Mouse (Mus musculus) retina, postnatal 1 day (tissue): ENCODE results near the gene Trim30b.
"Not testable (repeated sequence)": the region's sequence is repeated elsewhere in the genome, so short reads cannot be mapped to it uniquely, and the experiment has no call there.

ENCODE experiments used
- DNase-seq: peaks from one replicate; pipeline ENCODE4 v3.0.0-alpha.2; 2012

Trim30b gene

DNA sequence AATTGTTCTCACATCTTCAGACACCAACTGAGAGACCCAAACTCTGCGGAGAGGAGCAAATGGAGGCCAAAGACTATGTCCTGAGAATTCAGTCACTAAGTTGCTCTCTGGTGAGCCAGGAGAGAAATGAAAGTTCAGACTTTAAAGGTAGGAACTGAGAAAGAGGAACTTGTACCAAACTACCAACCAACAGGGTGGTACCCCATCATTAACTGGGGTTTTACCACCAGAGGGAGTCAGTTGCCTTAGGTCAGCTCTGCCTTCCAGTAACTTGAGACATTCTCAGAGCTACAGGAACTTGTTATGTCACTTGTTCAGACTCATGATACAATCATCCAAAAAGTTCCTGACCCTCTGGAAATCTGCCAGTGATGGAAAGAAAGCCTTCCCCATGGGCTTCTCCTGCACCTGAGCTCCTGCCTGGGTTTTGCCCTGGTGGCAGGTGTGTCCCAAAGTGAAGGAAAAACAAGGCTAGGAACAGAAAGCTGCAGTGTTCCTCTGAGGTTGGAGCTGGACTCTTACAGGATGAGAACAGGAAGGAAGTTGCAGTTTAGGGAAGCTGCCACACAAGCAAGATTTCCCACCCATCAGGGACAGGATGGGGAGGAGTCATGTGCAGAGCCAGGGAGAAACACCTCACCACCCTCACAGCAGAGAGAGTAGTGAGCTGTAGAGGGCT, at the start of gene Trim30b:
TSS of gene Trim30b (minus strand) at position 149 of the 679 bp plus-strand sequence.
- DNase-seq = no peak

- DNase-seq = no peak
These were observed 34.8 kb upstream of the Trim30b start for GRCm38 (mm10) chr7:104404460-104404950.

GRCm38 (mm10) chr7:104401140-104401539, 31.5 kb upstream of the Trim30b start:
- DNase-seq = no peak

- no peak for DNase-seq
These were observed 31.0 kb upstream of the Trim30b start, which contains the start of gene Trim30c for GRCm38 (mm10) chr7:104400698-104401097. Gene Trim30c (minus strand): TSS chr7:104400837.

GRCm38 (mm10) chr7:104398492-104398891, 28.8 kb upstream of the Trim30b start:
- DNase-seq = no peak

GRCm38 (mm10) chr7:104366339-104366738, 3.3 kb downstream of the Trim30b start:
- DNase-seq = no peak

DNA sequence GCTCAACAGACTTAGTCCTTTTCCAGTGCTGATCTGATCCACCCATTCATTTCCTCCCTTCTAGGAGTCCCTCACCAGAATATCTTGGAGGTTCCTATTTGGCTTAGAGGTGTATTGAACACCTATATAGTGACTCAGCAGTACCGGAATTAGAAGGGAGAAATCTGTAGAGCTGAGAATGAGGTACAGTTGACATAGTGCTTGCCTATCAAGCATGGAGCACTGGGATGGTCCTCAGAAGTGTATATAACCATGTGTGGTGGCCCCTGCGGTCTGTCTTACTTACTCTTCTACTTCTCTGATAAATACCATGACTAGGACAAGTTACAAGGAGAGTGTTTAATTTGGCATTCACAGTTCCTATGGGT, 16.1 kb downstream of the Trim30b start:
- no peak for DNase-seq

GRCm38 (mm10) chr7:104352717-104353599, 16.7 kb downstream of the Trim30b start, which contains the start of gene Trim12c:
Gene Trim12c (minus strand): TSS chr7:104353362.
- DNase-seq = peak; percentile 82

DNA sequence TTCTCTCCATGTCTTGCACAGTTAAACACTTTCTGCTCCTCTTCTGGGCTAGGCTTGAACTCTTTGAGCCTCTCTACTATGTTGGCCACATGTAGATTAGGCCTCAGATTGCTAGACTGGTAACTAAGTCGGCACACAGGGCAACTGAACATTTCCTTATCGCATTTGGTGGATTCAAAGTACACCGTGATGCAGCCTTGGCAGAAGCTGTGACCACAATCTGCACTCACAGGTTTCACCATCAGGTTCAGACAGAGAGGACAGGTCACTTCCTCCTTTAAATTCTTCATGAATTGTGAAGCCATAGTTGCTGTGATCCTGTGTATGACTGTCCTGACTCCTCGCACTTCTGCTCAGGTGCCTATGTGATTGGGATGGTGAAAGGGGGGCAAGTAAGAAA, 21.6 kb downstream of the Trim30b start:
- not testable (repeated sequence) for DNase-seq

GRCm38 (mm10) chr7:104340744-104341143, 28.9 kb downstream of the Trim30b start:
- not testable (repeated sequence) for DNase-seq

DNA sequence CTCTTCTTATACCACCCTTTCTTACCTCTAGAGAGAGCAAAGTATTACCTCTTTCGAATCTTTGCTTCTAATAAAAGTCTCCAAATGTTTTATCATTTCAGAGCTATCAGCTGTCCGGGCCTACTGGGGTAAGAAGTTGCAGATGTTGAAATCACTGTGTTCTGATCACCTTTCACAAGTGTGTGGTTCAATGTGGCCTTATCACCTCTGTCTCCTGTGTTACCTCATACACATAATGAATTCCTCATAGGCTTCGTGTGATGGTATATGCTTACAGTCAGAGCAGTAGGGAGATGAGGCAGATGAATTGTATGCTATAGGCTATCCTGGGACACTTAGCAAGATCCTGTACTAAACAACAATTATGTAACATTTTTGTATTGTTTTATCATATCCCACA, 34.1 kb downstream of the Trim30b start:
- not testable (repeated sequence) for DNase-seq

GRCm38 (mm10) chr7:104329171-104329570, 40.5 kb downstream of the Trim30b start, which contains the start of gene Trim34b:
Gene Trim34b (plus strand): TSS chr7:104329471.
- DNase-seq = not testable (repeated sequence)

- no peak for DNase-seq
These were observed 47.7 kb downstream of the Trim30b start for GRCm38 (mm10) chr7:104322028-104322427.

- DNase-seq = not testable (repeated sequence)
These were observed 54.2 kb downstream of the Trim30b start, which contains the start of gene Trim12a for GRCm38 (mm10) chr7:104315369-104316080. Gene Trim12a (minus strand): TSS chr7:104315466.

GRCm38 (mm10) chr7:104314796-104315353, 54.8 kb downstream of the Trim30b start:
- DNase-seq = peak; percentile 19
